Mouse (Mus musculus): ENCODE measurements around the gene Whrn.
A peak's percentile ranks its signal among the peaks of the same experiment; 100 is the strongest.

The Whrn gene

GRCm38 (mm10) chr4:63495915-63496278 is at the start of gene Whrn:
TSS of gene Whrn (minus strand) at chr4:63495991.
- peak; percentile 23 for DNase-seq (ENCODE audit: low spot score)

DNA sequence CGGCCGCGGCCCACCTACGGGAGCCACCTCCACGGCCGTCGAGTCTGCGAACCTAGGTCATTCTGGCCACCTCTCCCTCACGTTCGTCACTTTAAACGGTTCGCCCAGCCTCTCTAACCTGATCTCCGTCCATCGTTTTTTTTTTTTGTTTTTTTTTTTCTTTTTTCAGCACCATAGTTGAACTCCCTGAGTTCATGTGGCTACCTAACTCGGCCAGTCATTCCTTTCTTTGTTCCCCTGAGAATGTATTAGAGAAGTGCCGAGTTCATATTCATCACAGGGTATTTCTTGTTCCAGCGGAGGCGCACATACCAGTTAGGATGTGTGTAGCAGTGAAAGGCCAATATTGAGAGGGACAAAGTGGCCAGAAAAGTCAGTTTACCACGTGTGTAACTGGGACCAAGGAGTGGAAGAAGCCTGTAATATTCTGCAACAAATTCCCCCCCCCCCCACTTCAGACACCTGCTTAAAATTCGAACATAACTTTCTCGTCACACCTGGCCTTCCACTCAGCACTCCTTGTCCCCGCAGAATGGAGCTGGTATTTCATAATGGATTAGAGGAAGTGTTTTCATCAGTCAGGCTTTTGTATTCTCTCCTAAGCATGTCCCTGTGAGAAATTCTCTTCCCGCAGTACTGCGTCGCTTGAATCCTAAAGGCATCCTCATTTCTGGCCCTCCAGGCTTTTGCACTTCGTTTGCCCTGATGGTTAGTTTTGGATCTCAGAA is 49.6 kb upstream of the Whrn start:
- no peak for DNase-seq (ENCODE audit: low spot score)

DNA sequence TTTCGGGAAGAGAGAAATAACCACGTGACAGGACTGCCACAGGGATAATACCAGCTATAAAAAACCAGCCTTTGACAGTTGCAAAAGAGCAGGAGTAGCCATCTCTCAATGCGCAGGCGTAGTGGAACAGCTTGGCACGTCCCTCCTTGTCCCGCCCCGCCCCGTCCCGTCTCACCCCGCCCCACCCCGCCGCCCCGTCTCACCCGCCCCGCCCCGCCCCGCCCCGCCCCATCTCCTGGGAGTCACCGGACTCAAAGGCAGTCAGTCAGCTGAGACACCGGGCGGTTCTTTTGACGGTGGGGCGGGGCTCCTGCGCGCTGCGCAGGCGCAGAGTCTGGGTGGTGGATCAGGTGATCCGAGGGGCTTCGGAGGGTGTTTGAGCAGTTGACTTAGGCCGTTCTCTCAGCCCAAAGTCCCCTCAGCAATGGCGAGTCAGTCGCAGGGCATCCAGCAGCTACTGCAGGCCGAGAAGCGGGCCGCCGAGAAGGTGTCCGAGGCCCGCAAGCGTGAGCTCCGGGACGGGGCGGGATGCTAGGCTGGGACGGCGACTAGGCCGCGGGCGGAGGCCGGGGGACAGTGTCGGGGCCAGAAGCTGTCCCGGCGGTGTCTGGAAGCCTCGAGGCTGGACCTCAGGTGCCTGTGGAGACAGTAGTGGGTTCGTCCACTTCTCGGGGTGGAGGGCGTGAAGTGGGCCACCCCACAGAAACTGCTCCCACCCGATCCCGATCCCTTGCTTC is 48.9 kb upstream of the Whrn start, which contains the start of gene Atp6v1g1:
TSS of gene Atp6v1g1 (plus strand) at position 279 of the 737 bp plus-strand sequence.
- peak; percentile 77 for DNase-seq (ENCODE audit: low spot score)

GRCm38 (mm10) chr4:63543746-63544493 is 48.1 kb upstream of the Whrn start:
- no peak for DNase-seq (ENCODE audit: low spot score)

DNA sequence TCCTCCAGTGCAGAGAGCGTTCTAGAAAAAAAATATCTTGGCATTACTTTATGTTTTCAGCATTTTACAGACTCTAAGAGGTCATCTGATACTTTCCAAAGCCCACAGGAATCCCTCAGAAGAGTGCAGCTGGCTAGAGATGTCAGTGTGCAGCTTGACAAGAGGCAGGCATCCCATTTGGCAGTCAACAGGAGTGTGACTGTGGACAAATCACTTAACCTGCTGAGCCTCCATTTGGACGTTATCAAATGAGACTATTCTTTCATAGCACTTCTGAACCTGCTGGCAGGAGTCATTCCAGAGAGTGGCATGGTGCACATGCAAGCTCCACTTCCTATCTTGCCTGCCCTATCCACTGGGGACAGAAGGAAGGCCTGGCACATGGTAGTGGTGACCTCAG is 46.4 kb upstream of the Whrn start:
- DNase-seq (ENCODE audit: low spot score): no peak

DNA sequence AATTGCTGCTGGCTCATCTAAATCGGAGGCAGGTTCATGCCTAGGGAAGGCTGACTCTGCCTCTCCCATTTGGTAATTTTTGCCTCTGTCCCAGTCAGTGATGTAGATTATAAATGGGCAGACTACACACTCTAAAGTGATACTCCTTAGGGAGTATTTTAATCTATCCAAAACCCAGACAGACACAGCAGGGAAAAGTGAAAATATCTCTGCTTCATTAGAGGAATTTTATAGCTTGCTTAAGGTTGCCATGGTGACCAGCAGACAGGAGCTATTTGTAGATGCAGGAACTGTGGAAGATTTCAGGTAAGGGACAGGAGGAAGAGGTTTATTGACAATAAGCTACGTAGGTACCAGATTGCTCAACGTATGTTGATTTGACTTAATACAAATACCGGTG is 41.8 kb upstream of the Whrn start:
- DNase-seq (ENCODE audit: low spot score): no peak

DNA sequence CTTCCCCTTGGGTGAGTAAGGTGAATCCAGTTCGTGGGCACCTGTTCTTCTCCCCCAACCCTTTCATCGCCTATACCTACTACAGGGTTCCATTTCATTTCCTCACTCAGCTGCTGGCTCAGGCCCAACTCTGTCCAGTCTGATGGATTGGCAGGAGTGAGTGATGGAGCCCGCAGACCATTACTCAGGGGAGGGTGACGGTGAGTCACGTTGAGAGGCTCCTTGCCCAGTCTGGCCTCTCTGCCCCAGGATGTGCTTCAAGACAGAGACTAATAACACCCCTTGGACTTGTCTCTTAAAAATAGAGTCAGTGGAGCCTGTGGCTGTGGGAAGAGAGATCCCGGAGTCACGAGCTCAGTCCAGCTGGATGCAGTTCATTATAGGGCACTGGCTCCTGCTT is 34.6 kb upstream of the Whrn start:
- DNase-seq (ENCODE audit: low spot score): no peak

- no peak for DNase-seq (ENCODE audit: low spot score)
Measured at GRCm38 (mm10) chr4:63528946-63529345, 33.2 kb upstream of the Whrn start.

DNA sequence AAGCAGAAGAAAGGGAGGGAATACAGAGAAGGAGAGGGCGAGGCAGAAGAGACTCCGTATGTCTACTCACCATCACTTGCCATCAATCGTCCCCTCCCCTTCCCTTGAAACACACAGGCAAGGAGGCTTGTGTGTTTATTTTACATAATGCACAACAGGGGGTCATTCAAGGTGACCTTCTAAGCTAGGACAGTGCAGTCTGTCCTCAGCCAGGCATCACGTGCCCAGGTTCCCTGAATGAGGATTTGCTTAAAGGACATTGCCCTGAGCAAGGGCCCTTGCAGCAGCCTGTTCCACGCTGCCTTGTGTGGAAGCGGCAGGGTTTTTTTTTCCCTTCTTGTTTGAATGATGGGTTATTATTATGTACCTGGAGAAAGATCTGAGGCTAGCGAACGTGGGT is 29.7 kb upstream of the Whrn start:
- no peak for DNase-seq (ENCODE audit: low spot score)

DNA sequence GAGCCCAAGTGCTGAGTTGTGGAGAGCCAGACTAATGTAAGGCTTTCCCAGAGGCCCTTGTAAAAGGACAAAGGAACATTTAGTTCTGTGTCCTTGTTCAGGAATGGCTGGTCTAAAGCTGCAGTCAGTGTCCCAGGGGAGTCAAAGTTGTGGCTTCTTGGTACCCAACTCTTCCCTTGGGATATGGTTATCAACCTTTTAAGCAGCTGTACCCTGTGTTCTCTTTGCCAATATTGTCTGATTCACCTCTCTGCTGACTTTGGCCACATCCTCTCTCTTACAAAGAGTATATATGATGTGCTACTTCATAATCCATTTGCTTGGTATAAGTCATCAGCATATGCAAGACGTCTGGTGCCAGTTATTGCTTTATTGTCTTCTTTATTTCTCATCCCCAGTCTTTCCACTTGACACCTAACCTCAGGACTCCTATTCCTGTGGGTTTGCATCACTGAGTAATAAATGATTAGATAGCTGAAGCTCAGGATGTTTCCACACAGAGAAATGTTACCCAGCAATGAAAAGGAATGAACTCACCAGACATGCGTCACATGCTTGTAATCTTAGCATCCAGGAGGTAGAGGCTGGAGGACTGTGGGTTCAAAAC is 26.1 kb upstream of the Whrn start:
- no peak for DNase-seq (ENCODE audit: low spot score)

- DNase-seq (ENCODE audit: low spot score): no peak
Measured at GRCm38 (mm10) chr4:63515021-63515420, 19.2 kb upstream of the Whrn start.

- no peak for DNase-seq (ENCODE audit: low spot score)
Measured at GRCm38 (mm10) chr4:63514454-63514984, 18.7 kb upstream of the Whrn start.

- no peak for DNase-seq (ENCODE audit: low spot score)
Measured at GRCm38 (mm10) chr4:63512921-63513320, 17.1 kb upstream of the Whrn start.

DNA sequence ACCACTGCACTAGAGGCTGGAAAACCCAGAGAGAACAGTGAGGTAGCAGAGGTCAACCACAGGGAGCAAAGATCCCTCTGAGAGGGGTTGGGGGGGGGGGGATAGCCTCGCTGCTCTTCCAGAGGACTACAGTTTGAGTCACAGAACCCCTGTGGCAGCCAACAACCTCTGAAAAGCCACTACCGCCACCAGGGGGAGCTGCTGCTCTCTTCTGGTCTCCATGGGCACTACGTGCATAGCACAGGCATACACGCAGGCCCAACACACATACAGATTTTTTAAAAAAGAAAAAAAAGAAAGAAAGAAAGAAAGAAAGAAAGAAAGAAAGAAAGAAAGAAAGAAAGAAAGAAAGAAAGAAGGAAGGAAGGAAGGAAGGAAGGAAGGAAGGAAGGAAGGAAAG is 12.4 kb upstream of the Whrn start:
- peak; percentile 26 for DNase-seq (ENCODE audit: low spot score)

DNA sequence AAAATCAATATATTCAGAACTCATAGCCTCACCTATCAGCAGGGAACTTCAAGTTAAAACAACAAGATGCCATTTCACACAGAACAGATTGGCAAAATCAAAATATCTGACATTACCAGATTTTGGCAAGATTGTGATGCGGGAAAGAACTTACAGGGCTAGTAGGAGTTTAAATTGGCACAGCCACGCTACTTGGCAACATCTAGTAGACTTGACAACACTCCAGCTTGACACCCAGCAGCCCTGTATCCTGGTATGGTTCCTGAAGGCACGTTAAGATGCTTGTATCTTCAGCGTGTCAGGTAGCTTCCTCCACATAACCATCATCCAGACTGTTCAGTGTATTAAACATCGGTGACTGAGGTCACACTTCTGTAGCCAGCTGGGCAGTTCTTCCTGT is 11.7 kb upstream of the Whrn start:
- no peak for DNase-seq (ENCODE audit: low spot score)

GRCm38 (mm10) chr4:63503949-63504348 is 8.2 kb upstream of the Whrn start:
- no peak for DNase-seq (ENCODE audit: low spot score)

DNA sequence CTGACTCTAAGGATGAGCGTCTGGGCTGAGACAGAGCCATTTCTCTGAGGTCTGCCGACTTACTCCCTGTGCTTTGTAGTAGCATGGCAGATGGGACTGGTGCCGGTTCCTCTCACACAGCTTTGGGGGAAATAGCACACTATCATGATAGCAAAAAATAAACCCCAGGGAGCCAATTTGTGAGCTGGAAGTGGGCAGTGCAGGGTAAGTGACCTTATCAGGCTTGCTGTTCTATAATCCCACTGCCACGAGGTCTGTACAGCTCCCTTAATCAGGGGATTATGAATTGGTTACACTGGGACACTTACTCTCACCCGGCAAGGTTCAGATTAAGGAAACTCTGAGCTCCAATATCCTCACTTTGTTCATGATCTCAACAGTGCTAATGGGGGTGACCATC is 5.3 kb upstream of the Whrn start:
- no peak for DNase-seq (ENCODE audit: low spot score)

DNA sequence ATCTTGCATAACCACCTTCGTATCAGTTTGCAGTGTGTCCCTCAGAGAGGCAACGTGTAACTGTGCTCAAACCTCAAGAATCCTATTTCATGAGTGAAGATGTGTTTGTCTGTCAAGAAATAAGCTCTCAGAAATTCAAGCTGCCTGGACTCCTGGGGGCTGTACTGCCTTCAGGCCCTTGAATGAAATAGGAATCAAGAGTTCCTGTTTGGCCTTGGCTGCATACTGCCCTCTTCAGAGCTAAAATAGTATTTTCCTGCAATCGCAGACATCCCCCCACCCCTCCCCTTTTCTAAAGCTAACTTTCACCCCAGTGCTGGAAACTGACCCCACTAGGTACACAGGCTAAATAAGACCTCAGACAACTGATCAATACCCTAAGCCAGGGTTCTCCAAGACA is 2.6 kb upstream of the Whrn start:
- no peak for DNase-seq (ENCODE audit: low spot score)

GRCm38 (mm10) chr4:63496312-63496711 is 521 bp upstream of the Whrn start:
- no peak for DNase-seq (ENCODE audit: low spot score)

GRCm38 (mm10) chr4:63494967-63495914 is 550 bp downstream of the Whrn start:
- peak; percentile 19 for DNase-seq (ENCODE audit: low spot score)

- no peak for DNase-seq (ENCODE audit: low spot score)
Measured at GRCm38 (mm10) chr4:63494401-63494966, 1.3 kb downstream of the Whrn start.
